Mouse (Mus musculus) adrenal gland, adult 8-10 months (tissue): ENCODE results near the gene Naa16. TPM values are rescaled to one million over a fixed set of nuclear protein-coding genes. Genes with fewer than 3 reads are reported as not detected.
A peak's percentile ranks its signal among the peaks of the same experiment; 100 is the strongest.
"Not testable (repeated sequence)": the region's sequence is repeated elsewhere in the genome, so short reads cannot be mapped to it uniquely, and the experiment has no call there.

Source experiments
- DNase-seq: peaks from one replicate; pipeline ENCODE4 v3.0.0; 2022
- total RNA-seq, 4 experiments: library from RNA; stranded (reverse); gene quantifications; 2 replicates each; pipeline ENCODE4 v1.2.4; 2022

Naa16 gene
- 10 to 100 TPM; 15.8 to 26.3 (median 20.1) TPM for total RNA-seq

GRCm38 (mm10) chr14:79390265-79390926 lies at the start of gene Naa16:
Gene Naa16 (minus strand): TSS chr14:79390778.
- peak; percentile 89 for DNase-seq

- DNase-seq, result no peak
These were observed 43.5 kb upstream of the Naa16 start for GRCm38 (mm10) chr14:79434068-79434467.

DNA sequence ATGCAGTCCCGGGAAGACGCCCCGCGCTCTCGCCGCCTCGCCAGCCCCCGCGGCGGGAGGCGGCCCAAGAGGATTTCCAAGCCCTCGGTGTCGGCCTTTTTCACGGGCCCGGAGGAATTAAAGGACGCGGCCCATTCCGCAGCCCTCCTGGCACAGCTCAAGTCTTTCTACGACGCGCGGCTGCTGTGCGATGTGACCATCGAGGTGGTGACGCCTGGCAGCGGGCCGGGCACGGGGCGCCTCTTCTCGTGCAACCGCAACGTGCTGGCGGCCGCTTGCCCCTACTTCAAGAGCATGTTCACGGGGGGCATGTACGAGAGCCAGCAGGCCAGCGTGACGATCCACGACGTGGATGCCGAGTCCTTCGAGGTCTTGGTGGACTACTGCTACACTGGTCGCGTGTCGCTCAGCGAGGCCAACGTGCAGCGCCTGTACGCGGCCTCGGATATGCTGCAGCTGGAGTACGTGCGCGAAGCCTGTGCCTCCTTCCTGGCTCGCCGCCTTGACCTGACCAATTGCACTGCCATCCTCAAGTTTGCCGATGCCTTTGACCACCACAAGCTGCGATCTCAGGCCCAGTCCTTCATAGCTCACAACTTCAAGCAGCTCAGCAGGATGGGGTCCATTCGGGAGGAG lies 36.3 kb upstream of the Naa16 start:
- DNase-seq, result not testable (repeated sequence)

DNA sequence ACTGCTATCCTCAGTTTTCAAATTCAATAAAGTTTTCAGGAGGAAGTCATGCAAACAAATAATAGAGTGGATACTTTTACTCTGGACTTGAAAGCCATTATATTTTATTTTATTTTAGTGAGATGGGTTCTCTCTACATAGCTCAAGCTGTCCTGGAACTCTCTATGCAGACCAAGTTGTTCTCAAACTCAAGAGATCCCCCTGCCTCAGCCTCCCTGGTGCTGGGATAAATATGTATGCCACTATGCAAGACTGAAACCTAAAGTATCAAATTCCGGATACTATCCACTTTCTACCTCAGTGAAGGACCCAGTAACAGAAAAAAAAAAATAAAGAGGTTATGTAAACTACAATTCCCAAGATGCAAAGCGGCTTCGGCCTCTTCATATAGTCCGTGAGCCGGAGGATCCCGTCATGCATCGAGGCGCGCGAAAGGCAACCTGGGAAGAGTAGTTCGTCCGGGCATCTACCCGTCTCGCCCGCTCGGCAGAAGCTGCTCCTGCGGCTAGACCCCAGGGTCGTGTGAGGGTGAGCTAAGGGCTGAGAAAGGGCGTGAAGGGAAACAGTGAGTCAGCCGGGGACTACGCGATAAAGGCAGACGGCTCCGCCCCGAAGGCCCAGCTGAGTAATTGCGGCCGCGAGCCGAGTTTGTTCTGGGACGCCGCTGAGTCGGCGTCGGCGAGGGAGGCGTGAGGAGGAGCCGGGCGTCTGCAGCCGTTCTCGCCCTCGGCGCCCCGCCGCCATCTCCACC lies 35.6 kb upstream of the Naa16 start, which contains the start of gene Kbtbd7:
Gene Kbtbd7 (plus strand): TSS at position 533 of the 751 bp plus-strand sequence.
- DNase-seq, result peak; percentile 98

GRCm38 (mm10) chr14:79420083-79420685 lies 29.6 kb upstream of the Naa16 start:
- DNase-seq, result no peak

DNA sequence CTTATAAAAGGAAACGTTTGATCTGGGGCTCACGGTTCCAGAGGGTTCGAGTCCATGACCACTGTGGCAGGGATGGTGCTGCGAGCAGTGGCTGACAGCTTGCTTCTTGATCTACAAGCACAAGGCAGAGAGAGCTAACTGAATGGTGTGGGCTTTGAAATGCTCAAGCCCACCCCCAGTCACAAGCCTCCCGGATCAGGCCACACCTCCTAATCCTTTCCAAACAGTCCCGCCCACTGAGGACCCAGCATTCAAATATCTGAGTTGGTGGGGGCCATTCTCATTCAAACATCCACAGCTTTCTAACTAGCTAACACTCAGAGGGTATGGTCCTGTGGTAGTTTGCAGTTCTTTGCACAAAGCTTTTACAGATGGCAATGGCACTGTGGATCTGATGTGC lies 22.5 kb upstream of the Naa16 start:
- DNase-seq, result no peak

DNA sequence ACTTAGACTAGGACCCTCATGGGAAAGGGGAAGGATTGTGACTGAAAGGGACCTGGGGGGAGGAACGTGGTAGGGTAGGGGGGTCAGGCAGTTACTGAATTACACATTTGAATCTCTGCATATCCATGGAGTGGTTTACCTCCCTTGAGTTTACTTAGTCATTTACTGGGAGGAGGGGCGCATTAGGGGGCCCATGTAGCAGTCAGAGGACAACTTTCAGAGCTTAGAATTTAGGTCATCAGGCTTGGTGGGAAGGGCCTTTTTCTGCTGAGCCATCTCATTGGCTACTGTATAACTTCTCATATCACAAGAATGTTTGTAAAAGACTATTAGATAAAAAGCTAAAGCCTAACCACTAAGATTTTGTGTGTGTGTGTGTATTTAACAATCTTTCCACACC lies 20.1 kb upstream of the Naa16 start:
- DNase-seq, result no peak

GRCm38 (mm10) chr14:79409278-79409830 lies 18.8 kb upstream of the Naa16 start:
- no peak for DNase-seq

- no peak for DNase-seq
These were observed 17.1 kb upstream of the Naa16 start for GRCm38 (mm10) chr14:79407641-79408040.

DNA sequence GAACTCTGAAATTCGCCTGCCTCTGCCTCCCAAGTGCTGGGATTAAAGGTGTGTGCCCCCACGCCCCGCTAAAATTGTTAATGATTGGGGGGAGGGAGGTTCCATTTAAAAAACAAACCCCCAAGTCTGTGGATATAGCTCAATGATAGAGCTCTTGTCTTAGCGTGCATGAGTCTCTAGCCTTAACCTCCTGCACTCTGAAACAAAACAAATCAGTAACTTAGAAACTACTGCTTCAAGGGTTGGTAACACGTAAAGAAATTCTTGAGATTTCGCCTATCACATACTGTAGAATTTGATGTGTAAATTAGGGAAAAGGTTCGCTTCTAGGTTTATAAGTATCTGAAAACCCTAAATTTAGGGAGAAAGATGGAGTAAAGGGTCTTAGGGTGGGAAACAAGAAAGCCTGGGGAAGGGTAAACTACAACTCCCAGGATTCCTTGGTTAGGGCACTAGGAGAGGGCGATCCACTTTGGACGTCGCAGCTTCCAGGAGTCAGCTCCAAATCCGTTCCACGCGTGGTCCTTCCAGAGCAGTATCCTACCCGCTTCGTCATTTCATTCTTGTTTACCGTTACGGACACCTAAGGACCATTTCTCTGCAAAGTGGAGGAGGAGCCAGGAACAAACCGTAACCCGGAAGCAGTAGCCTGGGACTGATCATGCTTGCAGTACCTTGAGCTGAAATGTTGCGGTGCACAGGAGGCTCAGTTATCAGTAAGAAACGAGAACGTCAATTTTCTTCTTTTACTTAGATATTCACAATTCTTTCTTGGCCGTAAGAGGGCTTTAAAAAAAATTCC lies 6.9 kb upstream of the Naa16 start, which contains the start of gene Mtrf1:
Gene Mtrf1 (plus strand): TSS at position 452 of the 802 bp plus-strand sequence.
- DNase-seq, result peak; percentile 52

DNA sequence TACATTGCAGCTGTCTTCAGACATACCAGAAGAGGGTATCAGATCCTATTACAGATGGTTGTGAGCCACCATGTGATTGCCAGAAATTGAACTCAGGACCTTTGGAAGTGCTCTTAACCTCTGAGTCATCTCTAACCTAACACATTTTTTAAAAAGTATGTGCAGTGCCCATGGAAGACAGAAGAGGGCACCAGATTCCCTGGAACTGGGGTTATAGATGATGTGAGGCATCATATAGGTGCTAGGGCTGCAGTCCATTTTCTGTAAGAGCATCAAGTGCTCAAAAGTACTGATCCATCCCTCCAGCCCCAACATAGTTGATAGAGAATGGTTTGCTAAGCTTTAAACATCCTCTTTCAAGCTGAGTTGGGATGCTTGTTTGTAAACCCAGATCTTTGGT lies 4.0 kb upstream of the Naa16 start:
- no peak for DNase-seq

DNA sequence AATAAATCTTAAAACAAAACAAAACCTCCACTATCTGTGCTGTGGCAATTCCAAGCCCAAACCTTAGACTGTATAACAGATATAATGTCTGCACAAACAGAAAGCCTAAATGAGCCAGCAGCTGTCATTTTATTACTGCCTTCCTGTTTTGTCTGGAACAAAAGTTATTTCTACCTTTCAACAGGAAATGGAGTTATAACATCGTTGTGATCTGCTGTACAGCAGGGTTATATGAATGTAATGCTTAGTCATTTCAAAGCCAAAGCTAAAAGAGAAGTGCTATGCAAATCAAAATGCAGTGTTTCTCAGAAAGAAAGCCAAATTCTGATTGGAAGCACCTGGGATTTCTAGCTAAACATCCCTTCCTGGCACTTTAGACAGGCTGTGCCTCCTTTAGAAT lies 2.7 kb upstream of the Naa16 start:
- no peak for DNase-seq

- DNase-seq, result no peak
These were observed 927 bp downstream of the Naa16 start for GRCm38 (mm10) chr14:79389438-79390264.

GRCm38 (mm10) chr14:79388304-79388703 lies 2.3 kb downstream of the Naa16 start:
- no peak for DNase-seq

DNA sequence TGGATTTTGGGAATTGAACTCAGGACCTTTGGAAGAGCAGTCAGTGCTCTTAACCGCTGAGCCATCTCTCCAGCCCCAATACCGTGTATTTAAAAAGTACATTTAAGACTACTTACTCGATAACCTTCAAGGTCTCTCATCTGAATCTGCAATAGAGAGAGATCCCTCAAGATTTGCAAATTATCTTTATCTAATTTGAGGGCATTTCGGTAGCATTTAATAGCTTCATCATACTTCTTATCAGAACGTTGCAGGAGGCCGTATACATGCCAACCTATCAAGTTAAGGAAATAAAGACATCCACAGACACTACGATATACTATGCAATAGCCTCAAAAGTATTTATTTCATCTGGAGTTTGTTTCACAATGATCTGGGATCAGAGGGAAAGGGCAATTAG lies 7.5 kb downstream of the Naa16 start:
- DNase-seq, result no peak

- no peak for DNase-seq
These were observed 13.5 kb downstream of the Naa16 start for GRCm38 (mm10) chr14:79377041-79377440.

DNA sequence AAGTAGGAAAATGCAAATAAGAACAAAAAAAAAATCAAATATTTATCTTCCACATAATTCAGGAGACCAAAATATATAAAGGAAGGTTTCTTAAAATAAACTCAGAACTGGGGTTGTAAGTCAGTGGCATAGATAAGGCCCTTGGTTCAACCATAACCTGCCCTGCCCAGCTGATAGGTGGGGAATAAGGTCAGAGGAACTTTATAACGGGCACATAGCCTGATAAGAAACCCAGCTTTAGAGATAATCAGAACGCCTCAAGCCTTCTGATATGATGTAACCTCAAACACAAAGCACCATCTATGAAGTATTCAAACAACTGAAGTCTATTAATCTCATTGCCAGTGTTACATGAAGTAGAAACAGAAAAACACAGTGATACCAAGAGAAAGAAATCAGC lies 32.5 kb downstream of the Naa16 start:
- DNase-seq, result no peak

DNA sequence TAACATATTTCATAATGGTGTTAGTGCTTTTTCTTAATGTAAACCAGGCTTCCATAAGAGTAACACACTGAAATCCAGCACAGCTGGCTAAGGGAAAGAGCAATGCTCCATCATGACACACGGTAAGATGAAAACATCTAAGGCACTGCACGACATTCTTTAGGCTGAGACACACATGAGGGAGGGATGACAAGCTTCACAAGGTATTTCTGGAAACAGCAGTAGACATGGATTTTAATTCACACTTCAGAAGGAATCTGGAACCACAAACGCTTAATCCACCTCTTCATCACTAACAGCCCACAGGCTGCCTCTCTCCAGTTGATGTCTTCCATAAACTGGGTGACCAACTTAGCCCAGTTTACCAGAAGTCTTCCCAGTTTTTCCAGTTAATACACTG lies 44.2 kb downstream of the Naa16 start:
- DNase-seq, result no peak

- no peak for DNase-seq
These were observed 55.0 kb downstream of the Naa16 start for GRCm38 (mm10) chr14:79335613-79336012.

- no peak for DNase-seq
These were observed 58.6 kb downstream of the Naa16 start for GRCm38 (mm10) chr14:79331936-79332335.
